Mouse (Mus musculus): ENCODE results near the gene Ralgps2. TPM values are rescaled to one million over a fixed set of nuclear protein-coding genes. Genes with fewer than 3 reads are reported as not detected.
A peak's percentile ranks its signal among the peaks of the same experiment; 100 is the strongest.

Ralgps2 gene
- polyA plus RNA-seq, 1 experiment: 20.3 TPM

DNA sequence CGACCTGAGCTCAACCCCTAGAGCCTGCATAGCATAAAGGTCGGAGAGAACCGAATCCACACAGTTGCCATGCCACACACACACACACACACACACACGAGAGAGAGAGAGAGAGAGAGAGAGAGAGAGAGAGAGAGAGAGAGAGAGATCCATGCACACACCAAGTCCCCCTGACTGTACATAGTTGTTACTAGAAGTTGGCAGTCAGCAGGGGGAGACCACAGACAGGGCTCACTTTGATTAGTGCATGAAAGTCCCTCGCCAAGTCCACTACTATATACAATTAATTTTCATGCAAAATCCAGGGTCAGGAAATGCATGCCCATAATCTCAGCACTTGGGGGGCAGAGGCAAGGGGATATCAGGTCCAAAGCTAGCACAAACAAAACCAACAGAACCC lies 9.2 kb downstream of the Ralgps2 start:
- Histone ChIP-seq H3K4me1 (ENCODE audit: control insufficient read depth, insufficient read depth, low read length) (peaks cover 5% of the 10 kb centered on the region), H3K27ac (ENCODE audit: insufficient read depth, low read length) (no peak overlapping the region), H3K4me3 (replicated peaks; ENCODE audit: insufficient read depth, low read depth, low read length) (no peak overlapping the region), H3K27me3 (ENCODE audit: control insufficient read depth, insufficient read depth, low read length) (no peaks in the 10 kb centered on the region)
- WGBS: 64% methylated on average over 5 of the region's 5 CpGs
- no peak for DNase-seq
- TF ChIP-seq POLR2A (IDR thresholded peaks at IDR 0.05; ENCODE audit: borderline replicate concordance, insufficient read depth, low read length): no peak
- no peak for TF ChIP-seq CTCF (IDR thresholded peaks at IDR 0.05; ENCODE audit: borderline replicate concordance, insufficient read depth, low read depth, low read length)

DNA sequence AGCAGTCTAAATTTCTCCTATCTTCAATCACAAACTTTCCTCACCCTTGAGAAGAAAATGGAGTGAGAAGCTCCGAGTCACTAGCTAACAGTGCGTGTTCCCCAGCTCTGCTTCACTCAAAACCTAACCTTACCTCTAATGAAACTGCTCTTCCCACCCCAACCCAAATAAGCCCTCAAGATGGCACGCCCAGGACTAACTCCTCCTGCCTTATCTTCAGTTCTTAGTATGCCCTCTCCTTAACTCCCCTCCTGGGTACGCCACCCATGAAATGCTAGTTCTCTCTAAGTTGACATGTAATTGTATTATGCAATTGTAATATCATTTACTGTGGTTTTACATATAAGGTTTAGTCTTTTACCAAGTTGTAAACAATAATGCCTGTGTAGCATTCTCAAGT lies 11.2 kb downstream of the Ralgps2 start:
- H3K27me3 ChIP-seq (ENCODE audit: control insufficient read depth, insufficient read depth, low read length): no peaks in the 10 kb centered on the region
- 91% methylated on average over 4 of the region's 4 CpGs for WGBS
- peaks cover 5% of the 10 kb centered on the region for H3K4me1 ChIP-seq (ENCODE audit: control insufficient read depth, insufficient read depth, low read length)
- no peak overlapping the region for H3K4me3 ChIP-seq (replicated peaks; ENCODE audit: insufficient read depth, low read depth, low read length)
- no peak for TF ChIP-seq CTCF (IDR thresholded peaks at IDR 0.05; ENCODE audit: borderline replicate concordance, insufficient read depth, low read depth, low read length)
- TF ChIP-seq POLR2A (IDR thresholded peaks at IDR 0.05; ENCODE audit: borderline replicate concordance, insufficient read depth, low read length): no peak
- H3K27ac ChIP-seq (ENCODE audit: insufficient read depth, low read length): no peak overlapping the region
- DNase-seq: no peak

DNA sequence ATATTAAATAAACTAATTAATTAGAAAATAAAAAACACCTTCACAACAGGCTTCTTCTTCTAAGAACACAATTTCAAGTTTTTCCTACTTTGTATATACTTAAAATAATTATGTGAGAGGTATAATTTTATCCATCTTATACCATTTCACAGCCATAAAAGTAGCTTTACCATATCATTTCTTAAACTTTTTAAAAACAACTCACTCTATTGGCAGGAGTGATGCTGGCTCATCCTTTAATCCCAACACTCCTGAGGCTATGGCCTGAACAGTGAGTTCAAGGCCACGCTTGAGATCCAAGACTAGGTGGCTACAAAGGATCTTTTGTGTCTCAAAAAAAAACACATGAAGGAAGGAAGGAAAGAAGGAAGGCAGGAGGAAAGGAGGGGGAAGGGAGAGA lies 15.9 kb downstream of the Ralgps2 start:
- 94% methylated on average over 1 of the region's 1 CpGs for WGBS
- DNase-seq: no peak

DNA sequence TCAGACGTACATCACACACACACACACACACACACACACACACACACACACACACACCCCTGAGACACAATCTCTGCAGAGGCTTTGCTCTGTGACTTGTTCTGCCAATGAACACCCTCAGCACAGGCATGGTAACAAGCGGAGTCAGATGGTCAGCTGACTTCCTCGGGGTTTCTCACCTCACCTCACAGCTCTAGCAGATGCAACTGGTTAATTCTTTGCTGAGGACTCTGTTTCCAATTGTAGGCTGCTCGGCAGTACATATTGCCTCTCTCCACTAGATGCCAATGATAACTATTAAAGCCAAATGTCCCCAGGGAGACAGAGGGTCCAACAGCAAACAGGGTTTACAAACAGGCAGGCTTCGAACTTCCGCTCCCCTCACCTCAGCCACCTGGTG lies 16.5 kb downstream of the Ralgps2 start:
- no peak for DNase-seq
- no peaks in the 10 kb centered on the region; the same call in 1 of the 2 replicates for H3K27me3 ChIP-seq (ENCODE audit: control insufficient read depth, insufficient read depth, low read length)
- H3K27ac ChIP-seq (ENCODE audit: insufficient read depth, low read length): no peak overlapping the region
- H3K4me1 ChIP-seq (ENCODE audit: control insufficient read depth, insufficient read depth, low read length): no peaks in the 10 kb centered on the region
- 71% methylated on average over 6 of the region's 6 CpGs for WGBS
- TF ChIP-seq CTCF (IDR thresholded peaks at IDR 0.05; ENCODE audit: borderline replicate concordance, insufficient read depth, low read depth, low read length): no peak
- TF ChIP-seq POLR2A (IDR thresholded peaks at IDR 0.05; ENCODE audit: borderline replicate concordance, insufficient read depth, low read length): no peak
- H3K4me3 ChIP-seq (replicated peaks; ENCODE audit: insufficient read depth, low read depth, low read length): no peak overlapping the region

More for the DNA sequence above, 15.9 kb downstream of the Ralgps2 start:
- TF ChIP-seq CTCF (IDR thresholded peaks at IDR 0.05; ENCODE audit: borderline replicate concordance, insufficient read depth, low read depth, low read length): no peak
- no peak for TF ChIP-seq POLR2A (IDR thresholded peaks at IDR 0.05; ENCODE audit: borderline replicate concordance, insufficient read depth, low read length)
- Histone ChIP-seq H3K4me3 (replicated peaks; ENCODE audit: insufficient read depth, low read depth, low read length) (no peak overlapping the region), H3K4me1 (ENCODE audit: control insufficient read depth, insufficient read depth, low read length) (no peaks in the 10 kb centered on the region), H3K27me3 (ENCODE audit: control insufficient read depth, insufficient read depth, low read length) (no peaks in the 10 kb centered on the region; the same call in 1 of the 2 replicates), H3K27ac (ENCODE audit: insufficient read depth, low read length) (no peak overlapping the region)

DNA sequence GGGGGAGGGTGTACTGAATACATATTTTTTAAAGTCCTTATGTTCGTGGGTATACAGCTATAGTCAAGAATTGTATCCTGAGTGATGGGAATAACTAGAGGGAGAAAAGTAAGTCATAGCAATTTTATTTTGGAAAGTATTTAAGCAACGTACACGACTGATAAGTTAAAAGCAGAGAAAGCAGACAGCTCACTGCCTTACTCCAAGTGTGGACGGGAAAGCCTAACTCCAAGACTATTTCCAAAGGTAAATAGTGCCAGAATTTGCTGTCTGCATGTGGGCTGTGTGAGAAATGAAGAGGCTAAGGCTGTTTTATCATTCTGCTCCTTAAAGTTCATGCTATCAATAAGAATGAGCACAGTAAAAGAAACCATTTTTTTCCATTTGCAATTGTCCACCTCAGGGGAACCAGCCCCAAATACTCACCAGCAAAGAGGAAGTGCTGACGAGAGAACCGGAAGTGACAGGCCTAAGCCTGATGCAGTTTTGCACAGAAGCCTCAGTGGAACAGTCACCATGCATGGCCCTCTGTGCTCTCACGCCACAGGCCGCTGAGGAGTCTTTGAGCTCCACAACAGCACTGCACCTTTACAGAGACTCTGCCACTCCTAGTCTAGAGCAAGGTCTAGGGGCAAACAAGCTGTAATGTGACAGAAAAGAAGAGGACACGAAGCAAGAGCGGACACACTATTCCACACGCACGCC lies 18.0 kb downstream of the Ralgps2 start:
- WGBS: 78% methylated on average over 12 of the region's 12 CpGs
- no peak overlapping the region for H3K27ac ChIP-seq (ENCODE audit: insufficient read depth, low read length)

DNA sequence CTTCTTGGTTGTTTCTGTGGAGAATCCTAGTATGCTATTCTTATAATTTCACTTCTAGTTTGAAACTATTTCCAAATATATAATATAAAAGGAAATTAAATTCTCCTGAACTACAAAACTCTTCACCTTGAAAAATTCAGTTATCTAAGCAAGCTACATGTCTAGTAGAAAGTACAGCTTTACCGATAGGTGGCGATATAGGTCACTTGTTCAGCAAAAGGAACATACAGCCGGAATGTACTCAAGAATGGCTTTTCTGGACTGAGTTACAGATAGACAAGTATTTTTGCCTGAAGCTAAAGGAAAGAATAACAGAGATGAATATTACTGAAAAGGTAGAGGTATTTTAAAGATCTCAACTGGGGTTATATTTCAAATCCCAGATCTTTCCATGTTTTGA lies 22.0 kb downstream of the Ralgps2 start:
- 14% methylated on average over 3 of the region's 3 CpGs for WGBS
- peak in 1 of 2 experiments; percentile 56 for DNase-seq

More for the DNA sequence above, 18.0 kb downstream of the Ralgps2 start:
- H3K4me3 ChIP-seq (replicated peaks; ENCODE audit: insufficient read depth, low read depth, low read length): no peak overlapping the region
- DNase-seq: no peak
- H3K27me3 ChIP-seq (ENCODE audit: control insufficient read depth, insufficient read depth, low read length): no peaks in the 10 kb centered on the region; the same call in 1 of the 2 replicates
- TF ChIP-seq CTCF (IDR thresholded peaks at IDR 0.05; ENCODE audit: borderline replicate concordance, insufficient read depth, low read depth, low read length): no peak
- H3K4me1 ChIP-seq (ENCODE audit: control insufficient read depth, insufficient read depth, low read length): no peaks in the 10 kb centered on the region

DNA sequence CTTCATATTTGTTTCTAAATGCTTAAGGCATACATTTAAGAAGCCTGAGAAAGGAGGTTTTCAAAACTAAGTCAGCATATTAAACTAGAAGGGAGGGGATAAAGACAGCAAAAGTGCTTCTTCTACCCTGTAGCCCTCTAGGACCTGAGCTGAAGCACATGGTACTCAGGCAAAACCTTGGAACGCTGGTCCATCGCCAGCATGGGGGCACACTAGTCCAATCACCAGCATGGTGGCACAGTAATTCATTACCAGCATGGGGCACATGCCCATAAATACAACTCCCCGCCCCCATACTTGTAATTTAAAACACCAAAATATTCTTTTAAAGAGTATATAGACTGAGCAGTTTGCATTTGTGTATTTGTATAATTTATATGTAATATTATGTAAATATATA lies 23.1 kb downstream of the Ralgps2 start:
- DNase-seq: peak in 1 of 2 experiments; percentile 18
- no peak overlapping the region for H3K4me3 ChIP-seq (replicated peaks; ENCODE audit: insufficient read depth, low read depth, low read length)
- TF ChIP-seq CTCF (IDR thresholded peaks at IDR 0.05; ENCODE audit: borderline replicate concordance, insufficient read depth, low read depth, low read length): no peak
- no peak for TF ChIP-seq POLR2A (IDR thresholded peaks at IDR 0.05; ENCODE audit: borderline replicate concordance, insufficient read depth, low read length)
- 32% methylated on average over 3 of the region's 3 CpGs for WGBS
- no peak overlapping the region for H3K27ac ChIP-seq (ENCODE audit: insufficient read depth, low read length)
- no peaks in the 10 kb centered on the region for H3K27me3 ChIP-seq (ENCODE audit: control insufficient read depth, insufficient read depth, low read length)
- H3K4me1 ChIP-seq (ENCODE audit: control insufficient read depth, insufficient read depth, low read length): no peaks in the 10 kb centered on the region

More for the DNA sequence above, 22.0 kb downstream of the Ralgps2 start:
- TF ChIP-seq CTCF (IDR thresholded peaks at IDR 0.05; ENCODE audit: borderline replicate concordance, insufficient read depth, low read depth, low read length) (peak; percentile 50; the same call in 1 of the 2 replicates), POLR2A (IDR thresholded peaks at IDR 0.05; ENCODE audit: borderline replicate concordance, insufficient read depth, low read length) (no peak)
- no peak overlapping the region for H3K4me3 ChIP-seq (replicated peaks; ENCODE audit: insufficient read depth, low read depth, low read length)
- no peaks in the 10 kb centered on the region for H3K4me1 ChIP-seq (ENCODE audit: control insufficient read depth, insufficient read depth, low read length)
- no peaks in the 10 kb centered on the region for H3K27me3 ChIP-seq (ENCODE audit: control insufficient read depth, insufficient read depth, low read length)
- no peak overlapping the region for H3K27ac ChIP-seq (ENCODE audit: insufficient read depth, low read length)

DNA sequence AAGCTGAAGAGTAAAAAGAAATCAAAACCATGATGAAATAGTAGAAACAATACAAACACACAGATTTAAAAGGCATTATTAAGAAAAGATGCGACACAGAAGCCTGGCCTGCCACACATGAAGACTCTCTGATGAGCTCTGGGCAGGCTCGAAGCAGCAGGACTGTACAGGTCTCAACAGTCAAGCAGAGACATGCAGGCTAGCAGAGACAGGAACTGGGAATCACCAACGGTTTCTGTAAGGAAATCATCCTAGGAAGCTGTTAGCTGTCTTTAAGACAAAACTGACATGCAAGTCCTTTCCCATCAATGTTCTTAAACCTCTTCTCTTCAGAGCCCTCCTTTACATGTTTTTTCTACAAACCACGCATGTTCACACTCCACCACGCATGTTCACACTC lies 24.5 kb downstream of the Ralgps2 start:
- no peak for DNase-seq
- Histone ChIP-seq H3K27ac (ENCODE audit: insufficient read depth, low read length) (no peak overlapping the region), H3K27me3 (ENCODE audit: control insufficient read depth, insufficient read depth, low read length) (no peaks in the 10 kb centered on the region), H3K4me3 (replicated peaks; ENCODE audit: insufficient read depth, low read depth, low read length) (no peak overlapping the region), H3K4me1 (ENCODE audit: control insufficient read depth, insufficient read depth, low read length) (no peaks in the 10 kb centered on the region)
- 71% methylated on average over 5 of the region's 5 CpGs for WGBS
- TF ChIP-seq CTCF (IDR thresholded peaks at IDR 0.05; ENCODE audit: borderline replicate concordance, insufficient read depth, low read depth, low read length): no peak
- TF ChIP-seq POLR2A (IDR thresholded peaks at IDR 0.05; ENCODE audit: borderline replicate concordance, insufficient read depth, low read length): no peak
